Mouse (Mus musculus): ENCODE measurements around the gene Erap1.
"Not testable (repeated sequence)": the region's sequence is repeated elsewhere in the genome, so short reads cannot be mapped to it uniquely, and the experiment has no call there.

The Erap1 gene

GRCm38 (mm10) chr13:74638793-74639711 is at the start of gene Erap1:
Gene Erap1 (plus strand): TSS chr13:74639568.
- DNase-seq (ENCODE audit: low read depth, low spot score): peak; percentile 41

GRCm38 (mm10) chr13:74591401-74591821 is 48.0 kb upstream of the Erap1 start:
- DNase-seq (ENCODE audit: low read depth, low spot score): not testable (repeated sequence)

- not testable (repeated sequence) for DNase-seq (ENCODE audit: low read depth, low spot score)
Observed at GRCm38 (mm10) chr13:74591828-74592227, 47.5 kb upstream of the Erap1 start.

GRCm38 (mm10) chr13:74597022-74597421 is 42.3 kb upstream of the Erap1 start:
- not testable (repeated sequence) for DNase-seq (ENCODE audit: low read depth, low spot score)

- not testable (repeated sequence) for DNase-seq (ENCODE audit: low read depth, low spot score)
Observed at GRCm38 (mm10) chr13:74601776-74602175, 37.6 kb upstream of the Erap1 start.

GRCm38 (mm10) chr13:74617163-74618019 is 22.0 kb upstream of the Erap1 start:
- DNase-seq (ENCODE audit: low read depth, low spot score): peak; percentile 40

- DNase-seq (ENCODE audit: low read depth, low spot score): no peak
Observed at GRCm38 (mm10) chr13:74632327-74632726, 7.0 kb upstream of the Erap1 start.

- DNase-seq (ENCODE audit: low read depth, low spot score): no peak
Observed at GRCm38 (mm10) chr13:74632857-74633256, 6.5 kb upstream of the Erap1 start.

- DNase-seq (ENCODE audit: low read depth, low spot score): peak; percentile 51
Observed at GRCm38 (mm10) chr13:74639712-74640522, 549 bp downstream of the Erap1 start.

GRCm38 (mm10) chr13:74640523-74640920 is 1.2 kb downstream of the Erap1 start:
- DNase-seq (ENCODE audit: low read depth, low spot score): not testable (repeated sequence)

GRCm38 (mm10) chr13:74695497-74696193 is 56.3 kb downstream of the Erap1 start:
- no peak for DNase-seq (ENCODE audit: low read depth, low spot score)

GRCm38 (mm10) chr13:74696225-74696624 is 56.9 kb downstream of the Erap1 start:
- no peak for DNase-seq (ENCODE audit: low read depth, low spot score)

GRCm38 (mm10) chr13:74719002-74719401 is 79.6 kb downstream of the Erap1 start:
- DNase-seq (ENCODE audit: low read depth, low spot score): no peak

- no peak for DNase-seq (ENCODE audit: low read depth, low spot score)
Observed at GRCm38 (mm10) chr13:74733726-74734125, 94.4 kb downstream of the Erap1 start.

- DNase-seq (ENCODE audit: low read depth, low spot score): no peak
Observed at GRCm38 (mm10) chr13:74735834-74736233, 96.5 kb downstream of the Erap1 start.

GRCm38 (mm10) chr13:74736396-74736795 is 97.0 kb downstream of the Erap1 start:
- DNase-seq (ENCODE audit: low read depth, low spot score): no peak

Data from retina, adult 2 months (tissue).